ENCODE assay signal across 14 mouse cellular contexts in genomic region chr14:34554047-34554446, GRCm38 (mm10). TPM values are rescaled to one million over a fixed set of nuclear protein-coding genes. Genes with fewer than 3 reads are reported as not detected.
DNase-seq lines count a peak whose midpoint lies in the region; ATAC-seq lines count a peak whose summit lies in the region.
"Had no signal": no experiment of that assay in that cellular context is flagged by ENCODE, and none has a peak within 500 bp of the region (broad histone marks: within the 10 kb centered on the region; RNA-seq: fewer than 3 reads in every experiment).

No protein-coding gene starts in this region.

- no peak for ATAC-seq in kidney, embryonic 15.5 days (replicated peaks; ENCODE audit: low FRiP score)
- no peak for ATAC-seq in heart, embryonic 13.5 days (ENCODE audit: extremely low read depth, insufficient number of reproducible peaks, low FRiP score, low TSS enrichment)
- ATAC-seq in hindbrain, embryonic 14.5 days (ENCODE audit: low FRiP score) = no peak

- no peak overlapping the region for H3K9ac ChIP-seq in kidney, embryonic 15.5 days
- H3K9ac ChIP-seq in heart, embryonic 13.5 days = peak overlapping the region; percentile 11; the same call in 1 of the 2 replicates
- no peak overlapping the region for H3K9ac ChIP-seq in hindbrain, embryonic 14.5 days
- H3K9ac ChIP-seq: hindbrain, embryonic 12.5 days had no signal

- H3K27ac ChIP-seq in kidney, embryonic 15.5 days = no peak overlapping the region
- H3K27ac ChIP-seq in heart, embryonic 13.5 days (replicated peaks) = peak overlapping the region; percentile 46
- no peak overlapping the region for H3K27ac ChIP-seq in hindbrain, embryonic 14.5 days
- H3K27ac ChIP-seq: hindbrain, embryonic 12.5 days; layer of hippocampus, adult 2 months; macrophage had no signal

- no peak overlapping the region for H3K4me2 ChIP-seq in kidney, embryonic 15.5 days
- H3K4me2 ChIP-seq in heart, embryonic 13.5 days = no peak overlapping the region
- no peak overlapping the region for H3K4me2 ChIP-seq in hindbrain, embryonic 14.5 days (replicated peaks)
- H3K4me2 ChIP-seq: hindbrain, embryonic 12.5 days had no signal

- peaks cover 14% of the 10 kb centered on the region for H3K27me3 ChIP-seq in kidney, embryonic 15.5 days
- H3K27me3 ChIP-seq in heart, embryonic 13.5 days (replicated peaks) = no peaks in the 10 kb centered on the region
- no peaks in the 10 kb centered on the region for H3K27me3 ChIP-seq in hindbrain, embryonic 14.5 days (ENCODE audit: control insufficient read depth, insufficient read depth, low read length)

- WGBS in kidney, embryonic 15.5 days = 62% methylated on average over 3 of the region's 3 CpGs
- WGBS in heart, embryonic 13.5 days = 53% methylated on average over 3 of the region's 3 CpGs
- WGBS in hindbrain, embryonic 14.5 days = 70% methylated on average over 3 of the region's 3 CpGs

- no peaks in the 10 kb centered on the region for H3K36me3 ChIP-seq in kidney, embryonic 15.5 days
- peaks cover 91% of the 10 kb centered on the region for H3K36me3 ChIP-seq in heart, embryonic 13.5 days
- no peaks in the 10 kb centered on the region for H3K36me3 ChIP-seq in hindbrain, embryonic 14.5 days (replicated peaks; ENCODE audit: control insufficient read depth, insufficient read depth)
- H3K36me3 ChIP-seq: hindbrain, embryonic 12.5 days had no signal

- peaks cover 17% of the 10 kb centered on the region for H3K4me1 ChIP-seq in kidney, embryonic 15.5 days
- peaks cover 58% of the 10 kb centered on the region for H3K4me1 ChIP-seq in heart, embryonic 13.5 days
- H3K4me1 ChIP-seq in hindbrain, embryonic 14.5 days (replicated peaks; ENCODE audit: control insufficient read depth, insufficient read depth, low read length) = no peaks in the 10 kb centered on the region
- H3K4me1 ChIP-seq: hindbrain, embryonic 12.5 days had no signal

- H3K4me3 ChIP-seq in kidney, embryonic 15.5 days (replicated peaks) = no peak overlapping the region
- H3K4me3 ChIP-seq in heart, embryonic 13.5 days = no peak overlapping the region
- H3K4me3 ChIP-seq in hindbrain, embryonic 14.5 days (replicated peaks; ENCODE audit: low read length) = no peak overlapping the region
- H3K4me3 ChIP-seq: hindbrain, embryonic 12.5 days; layer of hippocampus, adult 2 months had no signal

- no peaks in the 10 kb centered on the region for H3K9me3 ChIP-seq in kidney, embryonic 15.5 days (replicated peaks)
- H3K9me3 ChIP-seq in heart, embryonic 13.5 days = no peaks in the 10 kb centered on the region
- no peaks in the 10 kb centered on the region for H3K9me3 ChIP-seq in hindbrain, embryonic 14.5 days (ENCODE audit: control insufficient read depth, low read length)
- H3K9me3 ChIP-seq: hindbrain, embryonic 12.5 days had no signal

- DNase-seq in kidney, adult 11 months = peak; percentile 52
- peak; percentile 95 for DNase-seq in adipocyte (ENCODE audit: low spot score)
- peak; percentile 68 for DNase-seq in lung, postnatal 10 days
- DNase-seq in cerebellum, adult 8-10 months = no peak
- no peak for DNase-seq in hindbrain, embryonic 14.5 days (ENCODE audit: low spot score)
- DNase-seq: spleen, adult 18-20 months had no signal

RNA-seq across cellular contexts. Expression of gene 9230112D13Rik, which starts 31.4 kb away (rescaled TPM):
- polyA plus RNA-seq in kidney, embryonic 15.5 days (2015; fragmentation: Nextera tagmentation; extraction: Ambion mirVana) = not detected in 2 replicates
- not detected in 2 replicates for polyA plus RNA-seq in heart, embryonic 13.5 days (2015; fragmentation: Nextera tagmentation; extraction: Ambion mirVana)
- polyA plus RNA-seq in hindbrain, embryonic 14.5 days (2014; fragmentation: Nextera tagmentation; extraction: Ambion mirVana) = not detected in 2 replicates
- polyA plus RNA-seq: frontal cortex, adult 2 months; hindbrain, embryonic 12.5 days; limb, embryonic 11.5 days; macrophage; midbrain, postnatal 0 days had no signal

RNA-seq across cellular contexts. Expression of gene Ldb3, which starts 34.4 kb away (rescaled TPM):
- polyA plus RNA-seq in kidney, embryonic 15.5 days (2015; fragmentation: Nextera tagmentation; extraction: Ambion mirVana) = 3.7 and 7.1 TPM in 2 replicates
- 226 and 249 TPM in 2 replicates for polyA plus RNA-seq in heart, embryonic 13.5 days (2015; fragmentation: Nextera tagmentation; extraction: Ambion mirVana)
- polyA plus RNA-seq in hindbrain, embryonic 14.5 days (2014; fragmentation: Nextera tagmentation; extraction: Ambion mirVana) = 0.68 and 0.76 TPM in 2 replicates
- polyA plus RNA-seq: macrophage had no signal

RNA-seq across cellular contexts. Expression of gene Opn4, which starts 45.9 kb away (rescaled TPM):
- polyA plus RNA-seq in kidney, embryonic 15.5 days (2015; fragmentation: Nextera tagmentation; extraction: Ambion mirVana) = 0.45 and 0.55 TPM in 2 replicates
- 4.8 and 5.8 TPM in 2 replicates for polyA plus RNA-seq in heart, embryonic 13.5 days (2015; fragmentation: Nextera tagmentation; extraction: Ambion mirVana)
- not detected in 2 replicates for polyA plus RNA-seq in hindbrain, embryonic 14.5 days (2014; fragmentation: Nextera tagmentation; extraction: Ambion mirVana)
- polyA plus RNA-seq: hindbrain, embryonic 12.5 days; limb, embryonic 11.5 days; macrophage had no signal

RNA-seq across cellular contexts. Expression of gene Bmpr1a, which starts 50.9 kb away (rescaled TPM):
- polyA plus RNA-seq in kidney, embryonic 15.5 days (2015; fragmentation: Nextera tagmentation; extraction: Ambion mirVana) = 47.3 and 47.7 TPM in 2 replicates
- polyA plus RNA-seq in heart, embryonic 13.5 days (2015; fragmentation: Nextera tagmentation; extraction: Ambion mirVana) = 37.1 and 37.4 TPM in 2 replicates
- polyA plus RNA-seq in hindbrain, embryonic 14.5 days (2014; fragmentation: Nextera tagmentation; extraction: Ambion mirVana) = 25.7 and 26.3 TPM in 2 replicates

Comparison
In these comparisons a context has a peak if more than half of its experiments do, and no peak if none do; other contexts are left out.
1. DNase-seq: peak in kidney, adult 11 months (single experiment), adipocyte (single experiment) and lung, postnatal 10 days (single experiment); none in cerebellum, adult 8-10 months (single experiment) and hindbrain, embryonic 14.5 days (single experiment).
2. RNA of gene Ldb3, which starts 34.4 kb away (polyA plus RNA-seq): 226 to 249 TPM in heart, embryonic 13.5 days; 3.7 to 7.1 TPM in kidney, embryonic 15.5 days and 0.68 to 0.76 TPM in hindbrain, embryonic 14.5 days; every median in the first group is over 10 times any median in the second.